Mouse (Mus musculus) liver (tissue): ENCODE measurements at regions not wholly inside any gene's neighbourhood (a gene's known extent, or its start where the extent isn't known, plus 50 kb on each side); places are given as distances from the start of the nearest gene placed in this dataset.

Source experiments
- DNase-seq: peaks from one replicate; pipeline ENCODE4 v3.0.0-alpha.2; 2020; ENCODE audit warnings: mixed read lengths

DNA sequence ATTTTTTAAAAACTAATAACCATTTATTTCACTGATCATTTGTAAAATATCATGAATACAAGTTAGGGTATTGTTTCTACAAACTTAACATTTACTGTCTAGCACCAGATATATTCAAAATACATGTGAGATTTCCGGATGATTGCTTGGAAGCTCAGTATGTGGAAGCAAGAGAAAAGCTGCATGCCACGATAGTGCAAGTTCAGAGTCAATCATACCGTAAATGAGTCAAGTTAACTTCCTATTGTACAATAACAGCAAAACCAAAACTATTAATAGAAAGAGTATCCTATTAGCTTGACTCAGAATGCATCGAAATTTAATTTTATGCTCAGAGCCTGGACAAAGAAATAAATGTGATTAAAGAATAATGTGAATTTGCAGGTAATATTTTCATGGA is 1284.6 kb upstream of the Cited2 start:
- no peak for DNase-seq

DNA sequence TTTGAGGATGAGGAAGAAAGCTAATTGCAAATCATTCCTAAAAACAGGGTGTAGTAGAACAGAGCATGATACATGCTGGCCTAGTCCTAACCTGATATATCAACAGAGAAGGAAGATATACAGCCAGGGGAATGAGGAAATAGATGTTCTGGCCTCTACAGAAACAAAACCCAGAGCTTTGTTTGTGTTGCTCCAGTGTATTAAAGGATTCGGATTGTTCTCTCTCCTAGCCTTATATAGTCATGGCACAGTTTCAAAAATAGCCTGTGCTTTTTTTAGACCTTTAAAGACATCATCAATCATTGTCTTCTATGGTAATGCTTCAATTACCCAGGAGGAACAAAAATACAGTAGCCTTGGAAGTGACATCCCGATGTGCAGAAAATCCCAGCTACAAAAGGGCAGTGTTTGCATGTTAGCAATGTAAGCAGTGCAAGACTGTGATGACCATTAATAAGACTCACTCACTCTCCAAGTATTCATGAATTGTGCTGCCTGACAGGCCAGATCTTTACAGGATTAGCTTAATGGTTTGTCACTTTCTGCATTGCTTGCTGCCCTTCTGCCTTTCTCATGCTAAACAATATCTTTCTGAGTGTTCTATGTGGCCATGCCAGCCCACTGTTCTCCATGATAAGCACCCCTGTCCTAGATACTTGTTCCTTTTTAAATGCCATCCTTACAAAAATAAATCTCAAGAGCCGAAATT is 1281.9 kb upstream of the Cited2 start:
- DNase-seq, result no peak

DNA sequence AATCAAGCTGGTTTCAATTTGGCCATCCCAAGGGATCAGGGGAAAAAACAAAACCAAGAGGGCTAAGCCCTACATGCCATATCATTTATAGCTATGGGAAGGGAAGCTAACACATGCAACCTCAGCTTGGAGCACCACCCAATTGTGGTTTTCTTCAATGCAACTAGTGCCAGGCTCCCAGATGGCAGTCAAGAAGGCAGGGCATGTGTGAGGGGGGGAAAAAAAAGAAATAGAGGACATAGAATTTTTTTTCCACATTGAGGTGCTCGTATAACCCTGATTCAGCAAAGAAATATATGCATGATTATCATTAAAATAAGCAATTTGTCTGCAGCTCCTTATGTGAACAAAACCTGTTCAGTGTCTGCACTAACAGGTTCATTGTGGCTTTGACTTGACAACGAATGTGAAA is 1281.4 kb upstream of the Cited2 start:
- DNase-seq, result no peak

DNA sequence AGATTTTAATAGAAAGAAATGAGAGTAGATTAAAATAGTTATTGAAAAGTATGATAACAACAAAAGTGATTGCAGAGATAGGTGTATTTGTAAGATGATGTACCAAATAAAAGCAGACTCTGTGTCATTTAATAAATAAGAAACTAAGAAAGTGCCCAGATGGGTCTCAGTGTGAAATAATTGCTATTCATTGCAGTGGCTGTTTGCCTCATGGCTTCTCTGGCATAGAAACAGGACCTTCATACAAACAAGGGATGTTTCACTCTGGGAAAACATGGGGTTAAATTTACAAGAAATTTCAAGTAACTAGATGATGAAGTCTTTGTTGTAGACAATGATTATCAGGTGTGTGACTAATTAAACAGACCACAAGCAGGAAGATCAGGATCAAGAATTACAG is 1279.1 kb upstream of the Cited2 start:
- DNase-seq, result no peak

DNA sequence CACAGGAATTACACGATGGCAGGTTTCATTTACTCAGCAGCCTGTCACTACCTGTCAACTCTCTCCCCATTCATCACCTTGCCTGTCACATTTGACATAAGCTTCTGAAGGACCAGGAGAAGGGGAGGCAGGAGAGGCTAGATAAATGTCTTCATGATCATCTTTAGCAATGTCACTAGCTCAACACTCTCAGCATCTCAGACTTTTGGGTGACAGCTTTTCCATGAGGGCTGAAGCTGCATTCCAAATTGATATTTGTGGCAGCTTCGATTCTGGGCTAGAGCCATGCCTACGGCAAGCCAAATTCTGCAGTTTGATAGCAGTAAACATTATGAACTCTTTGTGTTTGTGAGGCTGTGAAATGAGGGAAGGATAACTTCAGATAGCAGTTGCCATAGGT is 1255.1 kb upstream of the Cited2 start:
- no peak for DNase-seq

DNA sequence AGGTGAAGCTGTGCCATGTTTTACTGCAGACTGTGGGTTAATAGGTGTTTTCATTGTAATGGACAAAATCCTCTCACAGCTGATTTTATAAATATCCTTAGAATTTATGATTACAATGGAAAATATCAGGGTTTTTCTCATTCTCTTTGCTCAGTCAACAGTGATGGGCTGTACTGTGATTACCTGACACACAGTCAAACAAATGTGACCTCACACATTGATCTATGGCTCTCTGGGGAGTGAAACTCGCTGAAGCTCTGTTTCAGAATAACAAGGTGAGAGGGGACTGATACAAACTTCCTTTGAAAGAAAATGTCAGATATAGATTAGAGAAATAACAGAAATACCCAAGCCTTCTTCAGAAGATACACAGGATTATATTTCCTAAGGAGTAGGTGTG is 1253.3 kb upstream of the Cited2 start:
- no peak for DNase-seq

DNA sequence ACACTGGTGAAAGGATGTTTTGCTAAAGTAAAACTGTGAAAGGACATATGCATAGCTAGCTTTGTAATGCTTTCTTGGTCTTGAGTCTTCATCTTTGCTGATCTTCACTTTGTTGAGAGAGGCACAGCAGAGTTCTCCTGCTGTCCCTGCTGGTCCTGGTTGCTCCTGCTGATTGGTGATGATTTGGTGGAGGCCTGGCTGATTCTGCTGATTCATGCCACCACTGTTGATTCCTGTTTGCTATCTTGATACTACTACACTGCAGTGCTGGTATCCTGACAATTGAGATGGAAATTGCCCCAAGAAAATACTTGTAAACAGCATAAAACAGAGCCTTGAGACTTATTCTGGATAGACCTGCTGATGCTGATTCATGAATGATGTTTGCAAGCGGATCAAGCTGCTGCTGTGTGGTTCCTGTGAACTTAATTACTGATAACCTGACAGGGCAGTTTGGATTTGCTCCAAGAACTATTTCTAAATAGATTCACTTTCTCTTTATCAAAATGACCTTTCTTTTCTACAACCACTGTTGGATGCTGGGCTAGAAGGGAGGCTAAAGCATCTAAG is 1249.0 kb upstream of the Cited2 start:
- DNase-seq, result no peak

DNA sequence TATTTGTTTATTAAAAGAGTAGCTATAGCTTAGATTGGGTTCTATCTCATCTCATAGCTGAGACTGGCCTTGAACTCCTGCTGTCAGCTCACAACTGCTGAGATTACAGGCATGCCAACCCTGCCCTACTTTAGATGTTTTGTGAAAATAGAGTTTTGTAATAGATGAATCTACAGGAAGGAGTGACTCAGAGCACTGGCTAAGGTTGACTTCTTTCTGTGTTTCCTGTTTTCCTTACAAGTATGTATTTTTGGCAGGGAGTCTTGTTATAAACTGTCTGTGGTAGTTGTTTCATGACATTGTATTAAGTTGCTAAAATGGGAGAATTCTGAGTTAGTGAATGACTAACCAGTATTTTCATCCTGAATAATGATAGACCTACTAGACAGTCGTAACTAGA is 1224.4 kb upstream of the Cited2 start:
- no peak for DNase-seq

DNA sequence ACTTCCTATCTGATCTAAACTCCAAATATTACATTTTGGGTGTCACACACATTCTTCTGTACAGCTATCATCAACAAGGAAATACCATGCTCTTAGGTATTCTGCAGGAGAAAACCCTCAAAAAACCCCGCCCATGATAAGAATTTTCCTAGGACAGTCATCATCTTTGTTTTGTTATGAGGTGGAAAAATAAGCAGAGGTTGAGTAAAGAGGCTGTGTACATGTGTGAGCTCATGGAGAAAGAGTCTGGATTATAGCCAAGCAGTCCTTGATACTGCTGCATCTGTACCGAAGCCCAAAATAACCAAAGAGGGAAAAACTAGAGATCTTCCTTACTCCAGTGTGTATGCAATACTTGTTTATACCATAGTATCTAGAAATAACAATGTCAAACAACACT is 1215.3 kb upstream of the Cited2 start:
- DNase-seq, result no peak

DNA sequence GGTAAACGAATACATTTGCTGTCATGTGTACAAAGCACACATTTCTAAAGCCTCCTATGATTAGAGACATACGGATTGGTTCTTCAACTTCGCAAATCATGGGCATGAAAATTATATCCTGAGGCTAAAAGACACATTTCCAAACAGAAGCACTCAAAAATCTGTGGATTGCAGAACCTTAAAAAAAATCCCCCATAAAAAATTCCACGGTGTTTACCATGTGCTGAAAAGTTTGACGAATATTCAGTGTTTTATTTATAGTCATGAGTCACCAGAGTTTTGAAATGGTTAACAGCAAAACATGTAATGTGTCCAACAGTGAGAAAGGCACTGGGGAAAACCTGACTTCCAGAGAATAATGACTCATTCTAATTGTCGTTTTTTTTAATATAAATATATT is 1214.9 kb upstream of the Cited2 start:
- no peak for DNase-seq

DNA sequence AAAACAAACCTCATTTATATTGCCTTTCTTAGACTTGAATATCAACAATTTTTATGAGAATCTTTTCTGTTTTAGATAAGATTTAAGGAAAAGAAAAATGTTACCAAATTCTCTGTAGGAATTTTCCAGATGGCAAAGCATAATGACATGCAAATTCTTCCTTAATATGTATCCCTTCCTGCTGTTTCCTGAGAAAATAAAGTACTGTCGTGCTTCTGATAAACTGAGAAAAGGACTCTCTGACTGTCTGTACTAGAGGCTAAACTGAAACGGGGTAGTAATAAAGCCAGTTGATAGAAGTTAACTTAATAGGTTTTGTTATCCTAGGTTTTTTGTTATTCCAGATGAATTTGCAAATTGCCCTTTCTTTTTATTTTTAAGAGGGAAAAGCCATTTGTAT is 1208.4 kb upstream of the Cited2 start:
- DNase-seq, result no peak

DNA sequence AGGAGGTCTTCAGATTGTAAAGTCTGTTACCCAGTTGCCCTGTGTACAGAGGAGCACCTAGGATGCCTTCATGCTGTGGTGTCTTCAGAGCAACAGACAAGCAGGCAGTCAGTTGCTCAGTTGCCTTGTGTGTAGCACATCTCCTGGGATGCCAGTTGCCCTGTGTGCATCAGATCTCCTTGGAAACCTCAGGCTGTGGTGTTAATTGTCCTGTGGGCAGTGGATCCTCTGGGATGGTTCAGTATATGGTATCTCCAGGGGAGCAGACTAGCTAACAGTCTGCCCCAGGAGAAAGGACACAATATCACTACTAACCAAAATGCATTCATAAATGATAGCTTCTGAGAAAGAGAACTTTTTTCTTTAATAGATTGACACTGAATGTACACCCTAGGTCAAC is 1201.1 kb upstream of the Cited2 start:
- DNase-seq, result no peak

DNA sequence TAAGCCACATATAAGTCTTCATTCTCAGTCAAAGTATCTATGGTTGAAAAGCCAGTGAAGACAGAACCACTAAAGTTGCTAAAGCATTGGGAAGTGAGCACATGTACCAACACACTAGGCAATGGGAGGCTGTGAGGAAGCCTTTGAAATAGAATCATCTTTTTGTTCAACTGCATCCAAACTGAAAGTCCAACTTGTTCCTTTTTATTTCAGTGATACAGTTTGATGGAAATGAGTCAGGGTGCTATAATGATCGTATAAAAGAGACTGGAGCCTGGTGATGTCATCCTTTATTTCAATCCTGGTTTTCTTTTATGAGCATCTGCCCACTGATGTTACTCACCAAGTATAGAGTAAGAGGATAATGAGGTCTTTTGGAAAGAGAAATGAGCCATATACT is 1198.9 kb upstream of the Cited2 start:
- DNase-seq, result no peak

DNA sequence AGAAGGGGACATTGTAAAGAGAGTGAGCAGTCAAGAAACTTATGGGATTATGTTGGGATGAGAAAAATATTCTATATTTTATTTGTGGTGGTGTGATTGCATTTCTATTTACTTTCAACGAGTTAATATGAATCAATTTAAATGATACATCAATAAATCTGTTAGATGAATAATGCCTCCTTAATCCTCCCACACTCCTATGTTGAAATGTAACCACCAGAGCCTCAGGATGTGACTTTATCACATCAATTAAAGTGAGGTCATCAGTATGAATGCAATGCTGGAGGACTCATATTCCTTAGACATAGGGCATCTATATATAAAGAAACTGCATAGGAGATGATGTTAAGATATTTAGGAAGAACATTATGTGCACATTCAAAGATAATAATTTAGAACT is 1195.3 kb upstream of the Cited2 start:
- DNase-seq, result no peak

DNA sequence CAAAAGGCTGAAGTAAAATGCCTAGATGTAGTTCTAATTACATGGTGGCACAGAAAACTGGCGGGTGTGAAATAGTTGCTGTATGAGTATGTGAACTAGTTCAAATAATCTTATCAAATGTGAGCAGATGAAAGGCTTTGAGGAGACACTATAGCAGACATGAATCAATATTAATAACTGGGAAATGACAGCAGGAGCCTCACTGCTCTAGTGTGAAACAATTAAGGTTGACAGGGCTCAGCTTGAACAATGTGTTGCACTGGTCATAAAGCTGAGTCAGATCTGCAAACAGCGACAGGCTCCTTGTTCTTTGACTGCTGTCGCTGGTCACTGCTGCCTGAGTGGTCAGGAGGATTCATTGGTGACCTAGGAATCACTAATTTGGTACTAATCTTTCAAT is 1185.4 kb upstream of the Cited2 start:
- no peak for DNase-seq

DNA sequence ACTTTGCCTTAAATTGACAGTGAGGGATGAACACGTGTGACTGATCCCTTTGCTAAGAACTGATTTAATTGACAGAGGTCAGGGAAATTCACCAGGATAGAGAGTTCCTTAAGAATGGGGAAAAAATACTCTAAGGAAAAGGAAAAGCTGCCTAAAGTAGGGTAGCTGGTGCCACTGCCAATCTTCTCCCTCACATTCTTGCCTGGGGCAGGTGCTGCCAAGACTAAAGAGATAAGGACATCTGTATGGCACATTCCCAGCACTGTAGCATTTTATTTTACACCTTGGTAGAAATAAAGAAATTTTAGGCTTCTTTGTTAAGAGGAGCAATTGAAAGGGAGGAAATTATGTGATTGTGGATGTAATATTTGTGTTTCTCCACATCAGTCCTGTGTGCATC is 1184.6 kb upstream of the Cited2 start:
- DNase-seq, result no peak

DNA sequence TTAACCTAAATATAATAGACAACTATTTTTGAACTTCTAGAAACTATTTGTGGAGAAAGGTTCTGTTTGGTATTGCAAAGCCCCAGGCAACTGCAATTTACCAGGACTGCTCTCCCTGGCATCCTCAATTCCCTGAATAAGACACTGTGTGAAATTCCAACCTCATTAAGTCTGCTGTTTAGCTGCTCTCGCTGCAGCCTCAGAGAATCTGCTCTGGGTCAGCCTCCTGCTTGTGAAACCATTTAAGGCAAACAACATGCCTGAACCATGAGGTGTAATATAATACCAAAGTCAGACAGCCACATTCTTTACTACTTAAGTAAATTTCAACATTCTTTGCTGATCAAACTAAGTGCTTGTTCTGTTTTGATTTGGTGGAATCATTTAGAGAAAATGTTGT is 1177.6 kb upstream of the Cited2 start:
- DNase-seq, result peak; percentile 7

DNA sequence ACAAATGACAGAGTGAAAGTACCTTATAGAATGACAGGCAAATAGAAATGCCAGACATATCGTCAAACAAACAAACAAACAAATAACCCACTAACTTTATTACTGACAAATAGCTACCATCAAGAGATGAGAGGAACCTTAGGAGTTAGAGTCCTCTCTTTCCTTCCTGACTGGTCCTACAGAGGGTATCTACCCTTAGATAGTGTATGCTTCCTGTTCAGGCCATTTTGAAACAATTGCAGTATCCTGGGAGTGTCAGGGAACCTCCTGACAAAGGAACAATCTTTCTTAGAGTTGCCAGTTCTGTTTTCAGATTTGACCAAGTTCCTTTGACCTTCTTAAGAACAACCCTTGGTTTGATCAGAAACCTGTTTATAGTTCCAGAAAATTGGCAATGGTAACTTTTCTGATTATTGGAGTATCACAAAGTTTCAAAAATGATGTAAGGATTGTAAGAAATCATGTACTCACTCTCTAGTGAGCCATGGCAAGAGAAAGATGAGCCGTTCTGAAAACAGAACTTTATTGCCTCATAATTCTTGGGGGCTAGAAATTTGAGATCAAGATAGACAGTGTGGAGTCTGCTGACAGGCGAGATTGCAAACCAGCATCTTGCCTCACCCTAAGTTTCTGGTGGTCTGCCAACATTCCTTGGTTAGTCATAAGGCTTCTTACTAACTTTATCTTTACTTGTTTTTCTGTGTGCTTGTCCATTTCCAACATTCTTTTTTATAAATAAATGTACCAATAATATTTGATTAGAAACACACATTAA is 1170.0 kb upstream of the Cited2 start:
- DNase-seq, result no peak

DNA sequence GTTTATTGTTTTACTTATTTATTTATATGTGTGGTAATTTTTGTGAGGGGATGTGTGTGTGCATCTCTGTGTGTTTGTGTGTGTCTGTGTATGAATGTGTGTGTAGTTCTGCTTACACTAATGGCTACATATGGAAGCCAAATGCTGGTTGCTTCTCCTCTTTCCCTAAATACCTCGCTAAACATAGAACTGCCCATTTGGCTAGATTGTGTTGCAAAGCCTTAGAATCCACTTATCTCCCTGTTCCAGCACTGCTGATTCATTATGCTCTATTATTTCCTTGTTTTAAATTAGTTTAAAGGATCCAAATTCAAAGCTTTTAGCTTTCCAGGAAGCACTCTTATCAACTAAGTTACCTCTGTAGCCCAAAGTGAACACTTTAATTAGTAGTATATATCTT is 1148.5 kb upstream of the Cited2 start:
- DNase-seq, result no peak

DNA sequence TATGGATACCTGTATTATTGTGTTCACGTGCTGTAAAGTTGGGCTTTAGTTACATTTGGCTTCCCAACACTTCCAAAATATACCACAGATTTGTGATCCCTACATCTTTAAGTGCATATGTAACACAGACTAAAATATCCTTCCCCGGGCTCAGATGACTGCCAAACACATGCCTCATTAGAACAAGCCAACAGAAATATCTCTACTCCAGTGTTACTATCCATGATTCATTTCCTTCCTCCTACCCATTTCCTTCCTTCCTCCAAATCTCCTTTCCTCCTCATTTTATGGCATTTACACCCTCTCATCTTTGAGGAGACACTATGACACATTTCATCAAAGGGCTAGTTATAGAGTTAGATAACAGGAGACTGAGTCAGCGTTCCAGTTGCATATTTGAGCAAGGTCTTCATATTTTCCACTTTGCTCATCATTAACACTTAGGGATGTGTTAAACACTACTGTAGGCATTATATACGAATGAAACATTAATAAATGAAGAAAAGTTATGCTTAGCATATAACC is 1144.4 kb upstream of the Cited2 start:
- no peak for DNase-seq

DNA sequence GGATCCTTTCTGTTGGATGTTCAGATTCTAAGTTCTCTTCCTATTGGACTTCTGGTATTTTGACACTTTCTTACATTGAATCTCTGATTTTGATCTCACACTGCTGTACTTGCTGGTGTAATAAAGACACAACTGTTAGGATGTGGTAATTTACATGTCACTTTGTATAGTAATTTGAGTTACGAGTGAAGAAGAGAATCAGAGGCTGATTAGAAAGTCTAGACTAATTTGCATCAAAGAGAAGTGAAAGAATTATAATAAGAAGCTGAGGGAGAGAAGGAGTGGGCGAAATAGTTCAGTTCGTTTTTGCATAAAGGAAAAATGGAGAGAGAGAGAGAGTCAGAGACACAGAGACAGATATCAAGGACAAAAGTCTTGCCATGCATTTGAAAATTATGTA is 1142.8 kb upstream of the Cited2 start:
- DNase-seq, result no peak

DNA sequence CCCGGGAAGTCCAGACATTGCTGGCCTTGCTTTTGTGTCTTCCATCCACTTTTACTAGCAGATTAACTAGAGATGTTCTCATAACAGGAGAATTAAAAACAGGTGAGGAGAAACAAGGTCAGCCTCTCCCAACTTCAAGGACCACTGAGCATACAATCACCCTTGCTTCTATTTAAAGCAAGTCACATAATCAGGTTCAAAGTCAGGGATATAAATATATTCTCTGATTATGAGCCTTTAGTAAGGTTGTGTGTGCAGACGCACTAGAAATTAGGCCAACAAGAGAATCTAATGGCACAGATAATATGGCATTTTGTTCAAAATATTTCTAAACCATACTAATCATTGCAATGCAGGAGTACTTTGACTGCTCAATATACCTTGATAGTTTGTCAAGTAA is 1134.2 kb upstream of the Cited2 start:
- no peak for DNase-seq

DNA sequence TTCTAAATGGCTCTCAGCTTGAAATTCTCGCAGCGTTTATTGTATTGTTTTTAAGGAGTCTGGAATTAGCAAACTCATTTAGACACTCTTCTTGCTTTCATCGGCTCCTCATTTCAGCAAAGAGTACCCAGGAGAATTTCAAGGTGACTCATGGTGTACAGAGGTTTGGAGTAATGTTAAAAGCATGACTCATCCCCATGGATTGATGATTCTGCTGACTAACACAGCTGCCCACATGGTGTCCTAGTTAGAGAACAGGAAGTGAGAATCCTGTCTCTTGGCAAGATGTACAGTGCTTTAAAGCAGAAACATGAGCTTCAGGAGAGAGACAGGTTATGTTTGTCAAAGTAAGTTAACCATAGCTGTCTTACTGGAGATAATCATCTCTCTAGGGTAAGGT is 1133.6 kb upstream of the Cited2 start:
- no peak for DNase-seq

DNA sequence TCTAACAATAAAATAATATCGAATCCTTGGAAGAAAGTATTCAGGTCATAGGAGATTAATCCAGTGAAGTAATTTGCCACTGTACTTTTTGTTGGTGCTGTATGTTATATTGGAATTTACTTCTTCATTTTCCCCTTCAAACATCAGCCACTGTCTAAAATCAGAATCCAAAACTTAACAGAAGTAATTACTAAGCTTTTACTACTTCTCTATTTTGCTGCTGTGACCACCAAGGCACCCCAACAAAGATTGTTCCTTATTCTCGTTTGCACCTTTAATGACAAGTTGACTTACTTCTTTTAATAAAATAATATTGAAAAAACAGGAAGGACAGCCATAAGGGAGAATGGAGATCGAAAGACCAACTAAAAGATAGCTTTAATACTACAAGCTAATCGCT is 1130.1 kb upstream of the Cited2 start:
- no peak for DNase-seq
